Mouse (Mus musculus): ENCODE measurements at regions not wholly inside any gene's neighbourhood (a gene's known extent, or its start where the extent isn't known, plus 50 kb on each side); places are given as distances from the start of the nearest gene placed in this dataset.

- no peak for DNase-seq
These were observed 530.6 kb downstream of the Lmo4 start for GRCm38 (mm10) chr3:143674446-143674845.

- no peak for DNase-seq
These were observed 542.9 kb downstream of the Lmo4 start for GRCm38 (mm10) chr3:143662041-143662685.

- no peak for DNase-seq
These were observed 545.5 kb downstream of the Lmo4 start for GRCm38 (mm10) chr3:143659421-143659978.

- DNase-seq: no peak
These were observed 557.8 kb downstream of the Lmo4 start for GRCm38 (mm10) chr3:143647237-143647636.

GRCm38 (mm10) chr3:143646836-143647235 is 558.2 kb downstream of the Lmo4 start:
- no peak for DNase-seq

GRCm38 (mm10) chr3:143633036-143633435 is 572.0 kb downstream of the Lmo4 start:
- DNase-seq: no peak

GRCm38 (mm10) chr3:143631183-143631582 is 573.8 kb downstream of the Lmo4 start:
- peak in 1 of 2 experiments; percentile 2 for DNase-seq

GRCm38 (mm10) chr3:143624906-143625305 is 580.1 kb downstream of the Lmo4 start:
- no peak for DNase-seq

GRCm38 (mm10) chr3:143622275-143622674 is 582.7 kb downstream of the Lmo4 start:
- DNase-seq: no peak

GRCm38 (mm10) chr3:143619125-143619524 is 585.9 kb downstream of the Lmo4 start:
- DNase-seq: no peak

GRCm38 (mm10) chr3:143614895-143615294 is 590.1 kb downstream of the Lmo4 start:
- DNase-seq: no peak

GRCm38 (mm10) chr3:143614004-143614403 is 591.0 kb downstream of the Lmo4 start:
- DNase-seq: no peak

- DNase-seq: no peak
These were observed 595.3 kb downstream of the Lmo4 start for GRCm38 (mm10) chr3:143609673-143610072.

- DNase-seq: peak in 1 of 2 experiments; percentile 37
These were observed 605.9 kb downstream of the Lmo4 start for GRCm38 (mm10) chr3:143599120-143599519.

- peak; percentile 47 to 69 for DNase-seq
These were observed 607.9 kb downstream of the Lmo4 start for GRCm38 (mm10) chr3:143596949-143597593.

GRCm38 (mm10) chr3:143596011-143596683 is 608.9 kb downstream of the Lmo4 start:
- DNase-seq: no peak

GRCm38 (mm10) chr3:143595081-143595480 is 609.9 kb downstream of the Lmo4 start:
- DNase-seq: no peak

GRCm38 (mm10) chr3:143594676-143595075 is 610.3 kb downstream of the Lmo4 start:
- DNase-seq: peak; percentile 62 to 80

- DNase-seq: no peak
These were observed 618.4 kb downstream of the Lmo4 start for GRCm38 (mm10) chr3:143586653-143587052.

GRCm38 (mm10) chr3:143584692-143585603 is 620.1 kb downstream of the Lmo4 start:
- DNase-seq: no peak

GRCm38 (mm10) chr3:143576338-143577007 is 628.5 kb downstream of the Lmo4 start:
- no peak for DNase-seq

- DNase-seq: no peak
These were observed 629.3 kb downstream of the Lmo4 start for GRCm38 (mm10) chr3:143575737-143576136.

Measured in cerebellum, postnatal 14 days (tissue).